Mouse (Mus musculus): ENCODE data around the gene Acat1. TPM values are rescaled to one million over a fixed set of nuclear protein-coding genes. Genes with fewer than 3 reads are reported as not detected.

Gene Acat1
- total RNA-seq, 4 experiments from 2014 or later: 55.4 to 60.7 (median 56.5) TPM

GRCm38 (mm10) chr9:53535416-53536320 lies 74.5 kb downstream of the Acat1 start:
- DNase-seq (ENCODE audit: low spot score in 2 of 2): no peak

Other genes with a start within 250 kb of the Acat1 start
- gene Kdelc2, start 226.4 kb downstream of the Acat1 start, total RNA-seq (2022): 1 to 10 TPM; 5.9 to 7.3 (median 6.9) TPM
- gene 4930550C14Rik, start 208.1 kb downstream of the Acat1 start, total RNA-seq (2022): 1 to 10 TPM in 2 of 4 experiments, under 1 TPM in 2; 0.50 to 1.6 (median 1.0) TPM
- gene Atm, start 73.6 kb downstream of the Acat1 start, total RNA-seq (2022): 10 to 100 TPM; 15.5 to 21.8 (median 16.9) TPM
- gene Npat, start 73.3 kb downstream of the Acat1 start, total RNA-seq (2022): 10 to 100 TPM; 18.8 to 21.7 (median 20.5) TPM
- gene Cul5, start 59.6 kb upstream of the Acat1 start, total RNA-seq (2022): 10 to 100 TPM; 46.2 to 53.1 (median 52.5) TPM
- 1 to 10 TPM; 1.1 to 2.0 (median 1.3) TPM for gene Rab39, start 95.8 kb upstream of the Acat1 start, total RNA-seq (2022)
- gene Slc35f2, start 161.2 kb upstream of the Acat1 start, total RNA-seq (2022): 1 to 10 TPM; 3.0 to 4.1 (median 3.2) TPM
- under 1 TPM in 3 of 4 experiments, not detected in 1; 0.30 to 0.55 (median 0.37) TPM for gene Sln, start 239.8 kb upstream of the Acat1 start, total RNA-seq (2022)

Data from left cerebral cortex, adult 8-10 months (tissue).